Mouse (Mus musculus) kidney, postnatal 0 days (tissue): ENCODE measurements around the gene 2700081O15Rik. TPM values are rescaled to one million over a fixed set of nuclear protein-coding genes. Genes with fewer than 3 reads are reported as not detected.

ENCODE experiments used
- ATAC-seq: fragments of 200-750 bp; cut with Nextera tagmentation; replicated peaks from 2 replicates; pipeline ENCODE4 v1.8.0; 2017; ENCODE audit warnings: low read depth, moderate number of reproducible peaks, moderate TSS enrichment, moderate library complexity; ENCODE audit not compliant: low FRiP score
- DNase-seq: peaks from one replicate; pipeline ENCODE4 v3.0.0-alpha.2; 2016; ENCODE audit warnings: low spot score
- H3K27ac ChIP-seq: fragments of 300-500 bp; sonication (generic); 2 replicates; pipeline ENCODE4 v1.5.1; 2014; ENCODE audit warnings: mild to moderate bottlenecking
- H3K27me3 ChIP-seq: fragments of 300-500 bp; sonication (generic); 2 replicates; pipeline ENCODE4 v1.6.1; 2014; ENCODE audit warnings: low read length, mixed read lengths; ENCODE audit not compliant: insufficient read depth
- H3K36me3 ChIP-seq: fragments of 300-500 bp; sonication (generic); 2 replicates; pipeline ENCODE4 v1.6.1; 2014; ENCODE audit warnings: low read length, mixed read lengths; ENCODE audit not compliant: insufficient read depth
- H3K4me1 ChIP-seq: fragments of 300-500 bp; sonication (generic); replicated peaks from 2 replicates; pipeline ENCODE4 v1.6.1; 2014; ENCODE audit warnings: antibody characterized with exemption, low read length, mixed read lengths; ENCODE audit not compliant: insufficient read depth
- H3K4me2 ChIP-seq: fragments of 300-500 bp; sonication (generic); 2 replicates; pipeline ENCODE4 v1.6.1; 2014; ENCODE audit warnings: mild to moderate bottlenecking, low read length, moderate library complexity, mixed read lengths
- H3K4me3 ChIP-seq: fragments of 300-500 bp; sonication (generic); replicated peaks from 2 replicates; pipeline ENCODE4 v1.5.1; 2014; ENCODE audit warnings: low read depth, low read length
- H3K9ac ChIP-seq: fragments of 300-500 bp; sonication (generic); 2 replicates; pipeline ENCODE4 v1.6.1; 2014; ENCODE audit warnings: low read depth, low read length
- H3K9me3 ChIP-seq: fragments of 300-500 bp; sonication (generic); replicated peaks from 2 replicates; pipeline ENCODE4 v1.6.1; 2016; ENCODE audit warnings: low read length, inconsistent platforms, mixed read lengths
- CTCF ChIP-seq: IDR thresholded peaks from 2 replicates; pipeline ENCODE4 v1.5.1; 2016; ENCODE audit warnings: antibody characterized with exemption, low read depth, mild to moderate bottlenecking, moderate library complexity
- WGBS: fragments of 180-500 bp; shearing (Covaris S2); extraction: QIAGEN DNeasy Blood & Tissue Kit; methylation state at CpG from one replicate; pipeline ENCODE4 v1.1.7; 2014; 5-methylcytosine and 5-hydroxymethylcytosine counted together
- polyA plus RNA-seq: library from polyadenylated mRNA; unstranded; fragments of >200 nt; fragmentation: Nextera tagmentation; extraction: Ambion mirVana; gene quantifications from 2 replicates; pipeline ENCODE4 v1.2.1, GENCODE M21; 2015

The 2700081O15Rik gene
- polyA plus RNA-seq, 1 experiment from 2014 or later: 5.2 TPM

DNA sequence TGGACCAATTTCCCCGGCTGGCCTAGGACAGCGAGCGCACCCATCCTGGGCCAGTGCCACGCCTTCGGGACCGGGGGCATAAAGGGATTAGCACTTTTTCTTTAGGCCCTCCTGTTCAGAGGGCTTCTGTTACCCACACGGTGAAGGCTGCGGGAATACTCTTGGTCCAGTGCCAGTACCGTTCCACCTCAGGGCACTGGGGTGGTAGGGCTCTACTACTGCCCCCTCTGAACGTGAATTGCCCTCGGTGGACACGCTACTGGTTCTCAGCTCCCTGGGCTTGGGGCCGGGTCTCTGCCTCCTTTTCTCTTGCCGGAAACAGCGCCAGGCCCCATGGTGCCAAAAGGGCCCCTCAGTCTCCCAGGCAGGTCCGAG lies 6.2 kb downstream of the 2700081O15Rik start:
- Histone ChIP-seq H3K4me3 (peak overlapping the region; percentile 22; the same call in 1 of the 2 replicates), H3K4me1 (peaks cover 41% of the 10 kb centered on the region), H3K27me3 (no peaks in the 10 kb centered on the region), H3K36me3 (peaks cover 40% of the 10 kb centered on the region), H3K27ac (0 out of 2 replicates have a peak overlapping the region, but pooled peaks have one; percentile 54), H3K9ac (peak overlapping the region; percentile 50; the same call in 1 of the 2 replicates), H3K4me2 (peak overlapping the region; percentile 51), H3K9me3 (no peaks in the 10 kb centered on the region)
- no peak for TF ChIP-seq CTCF
- ATAC-seq (no peak; the same call in none of the 2 replicates), DNase-seq (no peak)
- WGBS: 29% methylated on average over 16 of the region's 16 CpGs

GRCm38 (mm10) chr19:7424131-7424530 lies 6.7 kb downstream of the 2700081O15Rik start:
- 76% methylated on average over 7 of the region's 7 CpGs for WGBS
- Histone ChIP-seq H3K4me1 (peaks cover 40% of the 10 kb centered on the region), H3K9me3 (no peaks in the 10 kb centered on the region), H3K4me2 (peak overlapping the region; percentile 51; the same call in 1 of the 2 replicates), H3K36me3 (peaks cover 40% of the 10 kb centered on the region), H3K27ac (no peak overlapping the region), H3K9ac (no peak overlapping the region), H3K4me3 (no peak overlapping the region), H3K27me3 (no peaks in the 10 kb centered on the region)
- ATAC-seq: no peak
- no peak for DNase-seq
- no peak for TF ChIP-seq CTCF

DNA sequence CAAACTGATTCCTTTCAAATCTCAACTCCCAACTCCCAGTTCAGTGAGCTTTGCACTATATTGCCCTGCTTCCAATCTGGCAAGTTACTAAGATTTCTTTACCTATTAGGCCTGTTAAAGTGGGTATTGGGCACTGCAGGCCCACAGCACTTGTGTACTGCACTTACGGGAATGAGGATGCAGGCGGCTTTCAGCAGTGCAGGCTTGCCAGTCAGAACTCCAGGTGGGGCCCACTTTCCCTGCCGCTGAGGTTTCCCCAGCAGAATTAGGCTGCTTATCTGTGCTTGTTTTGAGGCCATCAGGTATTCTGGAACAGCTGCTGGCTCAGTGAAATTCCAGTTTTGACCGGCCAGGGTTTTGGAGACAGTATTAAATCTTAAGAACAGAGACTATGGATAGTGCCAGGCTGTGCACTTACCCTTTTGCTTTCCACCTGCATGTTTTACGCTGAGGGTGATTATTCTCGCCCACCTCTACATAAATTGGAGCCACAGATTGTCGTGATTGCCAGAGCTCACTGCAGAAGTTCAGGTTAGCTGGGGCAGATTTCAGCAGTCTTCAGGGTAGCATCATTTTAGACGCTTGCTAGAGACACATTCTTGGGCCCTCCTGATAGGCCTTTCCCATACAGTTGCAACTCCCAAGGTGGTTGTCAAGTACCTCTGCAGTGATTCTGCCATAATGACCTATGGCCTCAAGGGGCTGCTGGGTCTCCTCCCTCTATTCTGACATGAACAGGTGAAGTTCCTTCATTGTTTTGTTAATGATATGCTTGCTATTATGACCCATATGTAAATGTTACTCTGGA lies 7.4 kb downstream of the 2700081O15Rik start:
- H3K36me3 ChIP-seq: peaks cover 42% of the 10 kb centered on the region
- WGBS: 73% methylated on average over 8 of the region's 8 CpGs

DNA sequence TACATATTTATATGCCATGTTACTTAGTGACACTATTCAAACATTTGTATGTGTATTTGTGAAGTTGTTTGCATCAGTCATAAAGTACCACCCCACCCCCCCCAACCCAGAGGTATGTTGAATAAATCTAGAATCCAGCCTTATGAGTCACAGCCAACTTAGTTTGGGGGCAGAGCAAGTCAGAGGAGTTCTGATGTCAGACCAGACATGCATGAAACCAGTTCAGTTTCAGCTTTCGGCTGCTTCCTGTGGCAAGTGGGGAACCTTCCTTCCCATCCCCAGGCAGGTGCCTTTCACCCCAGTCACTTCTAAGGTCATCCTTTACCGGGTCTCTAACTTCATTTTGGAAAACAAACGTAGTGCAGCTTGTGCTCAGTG lies 8.0 kb downstream of the 2700081O15Rik start:
- Histone ChIP-seq H3K9ac (no peak overlapping the region), H3K27me3 (no peaks in the 10 kb centered on the region), H3K27ac (no peak overlapping the region), H3K36me3 (peaks cover 42% of the 10 kb centered on the region), H3K4me3 (no peak overlapping the region), H3K4me1 (peaks cover 28% of the 10 kb centered on the region), H3K9me3 (no peaks in the 10 kb centered on the region), H3K4me2 (no peak overlapping the region)
- ATAC-seq: no peak
- WGBS: 29% methylated on average over 3 of the region's 3 CpGs
- TF ChIP-seq CTCF: no peak
- DNase-seq: no peak

More for the DNA sequence above, 7.4 kb downstream of the 2700081O15Rik start:
- DNase-seq (no peak), ATAC-seq (no peak)
- Histone ChIP-seq H3K4me2 (no peak overlapping the region), H3K9ac (no peak overlapping the region), H3K4me3 (no peak overlapping the region), H3K9me3 (no peaks in the 10 kb centered on the region), H3K27ac (no peak overlapping the region), H3K4me1 (peaks cover 33% of the 10 kb centered on the region), H3K27me3 (no peaks in the 10 kb centered on the region)
- TF ChIP-seq CTCF: no peak

DNA sequence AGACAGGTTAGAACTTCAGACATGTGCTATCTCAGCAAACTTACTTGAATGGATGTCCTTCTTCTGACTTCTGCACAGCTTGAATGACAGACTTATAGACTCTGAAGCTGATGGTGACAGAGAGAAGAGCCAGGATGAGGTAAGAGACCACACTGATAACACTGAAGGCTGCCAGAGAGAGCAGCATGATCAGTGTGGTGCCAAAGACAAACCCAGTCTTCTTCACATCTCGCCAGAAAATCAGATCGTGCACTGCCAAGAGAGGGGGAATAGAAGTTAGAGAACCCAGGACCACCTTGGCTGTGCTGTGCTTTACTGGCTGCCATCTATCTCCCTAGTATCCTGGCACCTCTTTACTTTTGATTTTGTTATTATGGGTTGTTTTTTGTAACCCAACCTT lies 17.5 kb downstream of the 2700081O15Rik start:
- Histone ChIP-seq H3K9ac (no peak overlapping the region), H3K27ac (no peak overlapping the region), H3K36me3 (peaks cover 34% of the 10 kb centered on the region), H3K9me3 (no peaks in the 10 kb centered on the region), H3K4me3 (no peak overlapping the region), H3K27me3 (no peaks in the 10 kb centered on the region), H3K4me1 (no peaks in the 10 kb centered on the region; the same call in 1 of the 2 replicates), H3K4me2 (no peak overlapping the region)
- no peak for TF ChIP-seq CTCF
- DNase-seq (no peak), ATAC-seq (no peak)
- WGBS: 82% methylated on average over 2 of the region's 2 CpGs

GRCm38 (mm10) chr19:7436061-7436970 lies 18.9 kb downstream of the 2700081O15Rik start:
- ATAC-seq (no peak), DNase-seq (peak; percentile 90)
- Histone ChIP-seq H3K27me3 (no peaks in the 10 kb centered on the region), H3K36me3 (peaks cover 25% of the 10 kb centered on the region), H3K4me2 (no peak overlapping the region), H3K4me3 (no peak overlapping the region), H3K4me1 (no peaks in the 10 kb centered on the region; the same call in 1 of the 2 replicates), H3K9ac (no peak overlapping the region), H3K9me3 (no peaks in the 10 kb centered on the region), H3K27ac (no peak overlapping the region)
- WGBS: 60% methylated on average over 5 of the region's 5 CpGs
- peak; percentile 87 for TF ChIP-seq CTCF
